Mouse (Mus musculus) adrenal gland, adult 2 months (tissue): ENCODE measurements around the gene Rrp8. TPM values are rescaled to one million over a fixed set of nuclear protein-coding genes. Genes with fewer than 3 reads are reported as not detected.

Source experiments
- DNase-seq: peaks from one replicate; pipeline ENCODE4 v3.0.0; 2021
- long read RNA-seq: library from polyadenylated mRNA; stranded (forward); transcript quantifications from one replicate; pipeline ENCODE4 v2.0.0, GENCODE M21; 2021
- polyA plus RNA-seq: library from polyadenylated mRNA; depleted of rRNA; stranded (reverse); fragments of >200 nt; gene quantifications from 2 replicates; pipeline ENCODE4 v1.2.3, GENCODE M21; 2012; rRNA removed
- total RNA-seq, 2 experiments: library from RNA; stranded (reverse); gene quantifications; 2 replicates each; pipeline ENCODE4 v1.2.3; 2021

Gene Rrp8
- total RNA-seq = 10 to 100 TPM; 14.8 to 17.6 TPM
- polyA plus RNA-seq = 7.9 and 9.2 TPM in 2 replicates
- long read RNA-seq, transcript Rrp8-201 (7 exons, 3,053 nt) = major isoform, 18 of 21 reads
- long read RNA-seq, partial matches to known transcripts = 1 of 21 reads
- long read RNA-seq, other reads (novel, unspliced or antisense) = 2 of 21 reads

DNA sequence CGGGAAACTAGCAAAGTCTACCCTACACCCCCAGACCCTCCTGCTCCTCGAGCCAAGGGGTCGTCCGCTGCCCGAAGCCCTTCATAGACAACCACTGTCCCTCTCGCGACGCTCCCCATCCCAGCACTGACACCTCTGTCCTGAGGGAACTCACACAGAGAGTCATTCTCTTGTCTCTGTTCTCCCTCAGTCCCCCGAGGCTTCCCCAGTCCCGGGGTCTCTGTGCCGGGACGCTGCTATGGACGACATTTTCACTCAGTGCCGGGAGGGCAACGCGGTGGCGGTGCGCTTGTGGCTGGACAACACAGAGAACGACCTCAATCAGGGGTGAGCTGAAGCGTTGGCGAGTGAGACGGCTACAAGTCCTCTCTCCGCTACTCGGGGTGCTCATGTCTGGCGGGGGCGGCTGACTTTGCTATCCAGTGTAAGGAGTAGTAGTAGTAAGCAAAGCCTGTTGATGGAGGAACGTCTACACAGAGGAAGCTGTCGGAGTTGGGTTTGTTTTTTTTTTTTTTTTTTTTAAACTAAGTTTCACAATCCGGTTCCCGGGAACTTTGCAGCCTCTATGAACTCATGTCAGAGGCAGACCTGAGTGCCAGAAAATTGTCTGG lies at the start of gene Rrp8:
Gene Rrp8 (minus strand): TSS at position 475 of the 611 bp plus-strand sequence.
- peak; percentile 70 for DNase-seq

GRCm38 (mm10) chr7:105786506-105787284 lies 49.5 kb upstream of the Rrp8 start:
- no peak for DNase-seq

GRCm38 (mm10) chr7:105784556-105784955 lies 47.4 kb upstream of the Rrp8 start:
- no peak for DNase-seq

DNA sequence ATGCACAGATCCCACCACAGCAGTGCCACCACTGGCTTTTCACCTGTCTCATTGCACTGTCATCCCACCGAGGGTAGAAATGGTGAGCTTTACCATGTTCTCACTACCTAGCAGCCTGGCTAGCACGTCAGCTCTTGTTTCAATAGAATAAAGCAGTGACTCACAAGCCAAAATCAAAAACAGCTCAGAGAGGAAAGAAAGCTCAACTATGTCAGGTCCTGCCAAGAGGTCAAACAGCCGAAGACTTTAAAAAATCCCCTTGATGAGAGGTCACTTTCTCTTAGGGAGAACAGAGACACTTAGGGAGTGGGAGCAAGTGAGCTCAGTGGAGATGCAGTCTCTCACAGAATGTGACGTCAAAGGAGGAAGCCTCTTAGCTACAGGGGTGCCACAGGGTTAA lies 46.7 kb upstream of the Rrp8 start:
- no peak for DNase-seq

DNA sequence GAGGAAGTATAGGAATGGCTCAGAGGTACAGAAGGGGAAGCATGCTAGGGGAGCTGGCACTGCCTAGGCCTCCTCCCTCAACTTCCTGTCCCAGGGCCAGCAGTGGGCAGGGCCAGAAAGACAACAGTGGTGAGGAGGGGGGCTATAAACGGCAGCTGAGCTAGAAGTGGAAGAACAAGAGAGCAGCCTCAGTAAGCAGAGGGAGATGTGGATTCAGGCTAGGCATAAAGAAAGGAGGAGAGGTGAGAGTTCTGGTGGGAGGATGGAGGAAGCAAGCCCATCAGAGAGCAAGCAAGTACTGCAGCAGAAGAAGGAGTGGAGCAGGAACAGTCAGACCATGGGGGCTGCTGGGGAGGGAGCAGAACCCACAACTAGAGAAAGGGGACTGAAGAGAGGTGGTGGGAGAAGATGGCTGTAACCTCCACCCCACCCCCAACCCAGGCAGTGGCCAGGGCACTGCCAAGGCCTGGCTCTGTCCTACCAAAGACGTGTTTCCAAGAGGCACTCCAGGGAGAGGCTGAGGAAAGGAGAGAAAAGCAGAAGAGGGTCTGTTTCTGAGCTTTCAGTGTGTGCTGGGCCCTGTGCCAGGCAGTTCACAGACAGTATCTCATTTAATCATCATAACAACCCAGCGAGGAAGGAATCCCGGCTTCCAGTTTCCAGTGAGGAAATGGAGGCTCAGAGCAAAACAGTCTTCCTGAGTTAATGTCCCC lies 41.5 kb upstream of the Rrp8 start:
- peak; percentile 21 for DNase-seq

GRCm38 (mm10) chr7:105777797-105778552 lies 40.8 kb upstream of the Rrp8 start:
- peak; percentile 60 for DNase-seq

DNA sequence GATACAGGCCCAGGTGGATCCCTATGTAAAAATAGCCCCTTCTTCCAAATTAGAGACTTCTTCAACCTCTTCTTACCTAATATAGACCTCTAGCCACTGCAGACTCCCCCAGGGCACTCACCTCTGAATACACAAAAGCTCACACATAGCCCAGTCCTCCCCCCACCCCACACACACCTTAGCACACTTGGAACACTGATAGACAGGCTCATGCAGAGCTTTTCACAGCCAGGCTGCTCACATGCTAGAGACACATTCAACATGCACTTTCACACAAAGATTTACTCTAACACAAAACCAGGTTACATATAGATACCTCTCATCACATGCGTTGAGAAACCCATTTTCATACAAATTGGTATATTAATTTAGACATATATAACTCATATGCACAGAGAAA lies 40.1 kb upstream of the Rrp8 start:
- DNase-seq = no peak

- no peak for DNase-seq
Measured at GRCm38 (mm10) chr7:105776026-105776425, 38.8 kb upstream of the Rrp8 start.

- no peak for DNase-seq
Measured at GRCm38 (mm10) chr7:105774661-105775060, 37.5 kb upstream of the Rrp8 start.

- no peak for DNase-seq
Measured at GRCm38 (mm10) chr7:105773041-105773440, 35.9 kb upstream of the Rrp8 start.

DNA sequence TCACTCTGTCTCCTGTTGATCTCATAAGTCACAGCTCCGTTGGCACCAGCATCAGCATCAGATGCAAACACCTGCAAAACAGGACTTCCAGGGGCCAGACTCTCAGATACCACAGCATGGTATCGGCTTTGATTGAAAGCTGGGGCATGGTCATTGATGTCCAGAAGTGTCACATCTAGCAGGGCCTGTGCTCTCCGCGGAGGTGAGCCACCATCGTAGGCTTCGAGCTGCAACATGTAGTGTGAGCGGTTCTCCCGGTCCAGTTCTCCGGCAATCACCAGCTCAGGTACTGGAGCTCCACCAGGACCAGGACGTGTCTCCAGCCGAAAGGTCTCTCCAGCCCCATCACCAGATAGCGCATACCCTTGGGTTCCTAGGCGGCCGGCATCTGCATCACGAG lies 35.1 kb upstream of the Rrp8 start:
- no peak for DNase-seq

- DNase-seq = peak; percentile 20
Measured at GRCm38 (mm10) chr7:105769959-105770358, 32.8 kb upstream of the Rrp8 start.

- DNase-seq = no peak
Measured at GRCm38 (mm10) chr7:105767729-105768165, 30.6 kb upstream of the Rrp8 start.

- DNase-seq = no peak
Measured at GRCm38 (mm10) chr7:105764331-105764730, 27.1 kb upstream of the Rrp8 start.

- DNase-seq = no peak
Measured at GRCm38 (mm10) chr7:105762517-105763270, 25.5 kb upstream of the Rrp8 start.

DNA sequence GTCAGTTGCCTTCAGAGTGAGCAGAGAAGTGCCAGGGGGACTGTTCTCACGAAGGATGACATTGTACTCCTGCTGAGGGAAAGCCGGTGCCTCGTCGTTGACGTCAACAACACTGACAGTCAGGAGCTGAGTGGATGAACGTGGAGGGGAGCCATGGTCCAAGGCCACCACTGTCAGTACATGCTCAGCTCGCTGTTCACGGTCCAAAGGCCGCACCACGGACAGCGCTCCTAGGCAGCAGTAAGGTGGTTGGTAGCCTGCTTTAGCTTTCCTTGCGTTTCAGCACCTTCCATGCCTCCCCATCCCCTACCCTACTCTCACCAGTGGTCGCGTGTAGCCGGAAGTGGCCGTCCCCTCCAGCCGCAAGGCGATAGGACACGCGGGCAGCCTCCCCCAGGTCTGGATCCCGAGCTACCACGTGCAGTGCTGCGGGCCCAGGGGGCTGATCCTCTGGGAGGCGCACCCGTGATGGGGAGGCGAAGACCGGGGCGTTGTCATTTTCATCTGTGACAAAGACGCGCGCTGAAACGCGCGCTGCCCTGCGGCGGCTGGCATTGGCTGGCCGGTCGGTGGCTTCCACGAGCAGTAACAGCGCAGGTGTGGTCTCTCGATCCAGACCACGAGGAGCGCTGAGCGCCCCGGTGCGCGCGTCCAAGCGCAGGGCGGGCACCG lies 24.8 kb upstream of the Rrp8 start:
- DNase-seq = peak; percentile 25

- no peak for DNase-seq
Measured at GRCm38 (mm10) chr7:105753281-105753680, 16.1 kb upstream of the Rrp8 start.

- no peak for DNase-seq
Measured at GRCm38 (mm10) chr7:105752716-105753115, 15.5 kb upstream of the Rrp8 start.

DNA sequence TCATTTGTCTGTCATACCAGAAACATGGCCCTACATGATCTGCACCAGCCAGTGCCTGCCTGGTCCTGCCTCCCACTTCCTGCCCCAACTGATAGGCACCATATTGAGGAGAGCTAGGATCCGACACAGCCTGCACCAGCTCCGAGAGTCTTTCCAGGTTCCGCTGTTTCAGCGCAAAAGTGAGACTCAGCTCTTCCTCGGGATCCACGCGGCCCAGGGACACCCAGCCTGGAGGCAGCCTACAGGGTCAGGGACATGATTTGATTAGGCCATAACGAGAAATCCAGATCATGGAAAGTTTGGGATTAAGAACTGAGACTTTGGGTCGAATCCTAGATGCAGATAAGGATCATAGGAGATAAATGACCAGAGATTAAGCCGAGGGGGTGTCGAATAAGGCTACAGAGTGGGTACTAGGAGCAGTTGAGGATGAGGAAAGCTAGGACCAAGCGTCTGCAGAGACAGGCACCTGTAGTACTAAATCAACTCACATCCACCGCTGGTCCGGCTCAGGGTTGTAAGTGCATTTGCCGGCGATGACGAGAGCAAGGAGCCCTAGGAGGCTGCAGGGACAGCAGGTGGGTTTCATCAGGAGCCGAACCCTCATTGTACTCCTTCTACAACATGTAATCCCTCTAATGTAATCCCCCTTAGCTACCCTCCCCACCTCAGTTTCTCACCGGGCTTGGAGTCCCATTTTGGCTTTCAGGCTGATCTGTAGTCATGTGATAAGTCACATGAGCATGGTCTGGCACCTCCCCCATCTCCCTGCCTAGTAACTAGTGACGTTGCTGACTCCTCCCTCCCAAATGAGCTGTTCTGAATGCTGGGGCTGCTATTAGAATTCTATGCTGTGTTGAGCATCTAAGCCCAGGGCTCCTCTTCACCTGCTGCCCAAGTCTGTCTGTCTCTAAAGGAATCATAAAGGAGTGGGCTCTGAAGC lies 14.6 kb upstream of the Rrp8 start, which contains the start of gene Tpp1:
Gene Tpp1 (minus strand): TSS at position 745 of the 943 bp plus-strand sequence.
- DNase-seq = peak; percentile 95
